Mouse (Mus musculus) midbrain, embryonic 11.5 days (tissue): ENCODE measurements at regions not wholly inside any gene's neighbourhood (a gene's known extent, or its start where the extent isn't known, plus 50 kb on each side); places are given as distances from the start of the nearest gene placed in this dataset.

Experiments used
- ATAC-seq: fragments of 200-750 bp; cut with Nextera tagmentation; 2 replicates; pipeline ENCODE4 v1.8.0; 2017; ENCODE audit warnings: moderate TSS enrichment, moderate library complexity; ENCODE audit not compliant: low FRiP score
- DNase-seq: peaks from one replicate; pipeline ENCODE4 v3.0.0; 2015; ENCODE audit warnings: low spot score; ENCODE audit errors: missing footprints
- H3K27ac ChIP-seq: fragments of 300-500 bp; sonication (generic); 2 replicates; pipeline ENCODE4 v1.5.1; 2014; ENCODE audit warnings: low read depth, low read length
- H3K27me3 ChIP-seq: fragments of 300-500 bp; sonication (generic); 2 replicates; pipeline ENCODE4 v1.6.1; 2014; ENCODE audit warnings: mild to moderate bottlenecking, low read length, moderate library complexity, mixed read lengths; ENCODE audit not compliant: control insufficient read depth, insufficient read depth
- H3K36me3 ChIP-seq: fragments of 300-500 bp; sonication (generic); 2 replicates; pipeline ENCODE4 v1.6.1; 2014; ENCODE audit warnings: mild to moderate bottlenecking, low read length, moderate library complexity, mixed read lengths; ENCODE audit not compliant: control insufficient read depth, insufficient read depth
- H3K4me1 ChIP-seq: fragments of 300-500 bp; sonication (generic); 2 replicates; pipeline ENCODE4 v1.6.1; 2014; ENCODE audit warnings: low read length; ENCODE audit not compliant: control insufficient read depth, insufficient read depth
- H3K4me2 ChIP-seq: fragments of 300-500 bp; sonication (generic); 2 replicates; pipeline ENCODE4 v1.6.1; 2014; ENCODE audit warnings: mild to moderate bottlenecking, moderate library complexity
- H3K4me3 ChIP-seq: fragments of 300-500 bp; sonication (generic); 2 replicates; pipeline ENCODE4 v1.5.1; 2014; ENCODE audit warnings: low read depth, low read length
- H3K9ac ChIP-seq: fragments of 300-500 bp; sonication (generic); 2 replicates; pipeline ENCODE4 v1.6.1; 2014; ENCODE audit warnings: low read length
- H3K9me3 ChIP-seq: fragments of 300-500 bp; sonication (generic); 2 replicates; pipeline ENCODE4 v1.6.1; 2016; ENCODE audit warnings: low read length; ENCODE audit not compliant: control insufficient read depth
- WGBS: fragments of 180-500 bp; shearing (Covaris S2); extraction: QIAGEN DNeasy Blood & Tissue Kit; methylation state at CpG from one replicate; pipeline ENCODE4 v1.1.7; 2014; 5-methylcytosine and 5-hydroxymethylcytosine counted together

GRCm38 (mm10) chr17:88303991-88304390, 136.5 kb upstream of the Foxn2 start:
- H3K4me1 ChIP-seq = no peaks in the 10 kb centered on the region
- no peak overlapping the region for H3K27ac ChIP-seq
- 66% methylated on average over 2 of the region's 2 CpGs for WGBS
- peaks cover 2% of the 10 kb centered on the region; the same call in 1 of the 2 replicates for H3K9me3 ChIP-seq
- no peaks in the 10 kb centered on the region for H3K36me3 ChIP-seq
- H3K4me3 ChIP-seq = no peak overlapping the region
- ATAC-seq (no peak), DNase-seq (no peak)
- no peaks in the 10 kb centered on the region for H3K27me3 ChIP-seq
- no peak overlapping the region for H3K4me2 ChIP-seq
- H3K9ac ChIP-seq = no peak overlapping the region

GRCm38 (mm10) chr17:88305165-88305564, 135.3 kb upstream of the Foxn2 start:
- H3K4me1 ChIP-seq = no peaks in the 10 kb centered on the region
- peaks cover 2% of the 10 kb centered on the region; the same call in 1 of the 2 replicates for H3K9me3 ChIP-seq
- H3K4me3 ChIP-seq = no peak overlapping the region
- no peak overlapping the region for H3K9ac ChIP-seq
- no peak for DNase-seq
- no peak overlapping the region for H3K4me2 ChIP-seq
- ATAC-seq = no peak
- no peak overlapping the region for H3K27ac ChIP-seq
- H3K27me3 ChIP-seq = no peaks in the 10 kb centered on the region
- no peaks in the 10 kb centered on the region for H3K36me3 ChIP-seq
- WGBS = 84% methylated on average over 9 of the region's 9 CpGs

- DNase-seq (no peak), ATAC-seq (no peak)
- WGBS = 61% methylated on average over 9 of the region's 9 CpGs
- Histone ChIP-seq H3K9me3 (peaks cover 2% of the 10 kb centered on the region; the same call in 1 of the 2 replicates), H3K27me3 (no peaks in the 10 kb centered on the region), H3K4me1 (no peaks in the 10 kb centered on the region), H3K27ac (no peak overlapping the region), H3K36me3 (no peaks in the 10 kb centered on the region), H3K9ac (no peak overlapping the region), H3K4me3 (no peak overlapping the region), H3K4me2 (no peak overlapping the region)
These were observed 134.2 kb upstream of the Foxn2 start for GRCm38 (mm10) chr17:88306325-88306724.

GRCm38 (mm10) chr17:88307082-88307481, 133.4 kb upstream of the Foxn2 start:
- WGBS = 36% methylated on average over 4 of the region's 4 CpGs
- Histone ChIP-seq H3K9me3 (peaks cover 2% of the 10 kb centered on the region; the same call in 1 of the 2 replicates), H3K9ac (no peak overlapping the region)

GRCm38 (mm10) chr17:88307826-88308225, 132.7 kb upstream of the Foxn2 start:
- Histone ChIP-seq H3K4me1 (no peaks in the 10 kb centered on the region), H3K27me3 (no peaks in the 10 kb centered on the region), H3K4me2 (no peak overlapping the region), H3K4me3 (no peak overlapping the region), H3K36me3 (no peaks in the 10 kb centered on the region), H3K9ac (no peak overlapping the region), H3K9me3 (peaks cover 2% of the 10 kb centered on the region; the same call in 1 of the 2 replicates), H3K27ac (no peak overlapping the region)
- no peak for ATAC-seq
- WGBS = 93% methylated on average over 9 of the region's 9 CpGs
- no peak for DNase-seq

More at GRCm38 (mm10) chr17:88307082-88307481, 133.4 kb upstream of the Foxn2 start:
- H3K4me1 ChIP-seq = no peaks in the 10 kb centered on the region
- ATAC-seq (no peak), DNase-seq (no peak)
- no peak overlapping the region for H3K4me3 ChIP-seq
- no peaks in the 10 kb centered on the region for H3K27me3 ChIP-seq
- no peaks in the 10 kb centered on the region for H3K36me3 ChIP-seq
- H3K27ac ChIP-seq = no peak overlapping the region
- no peak overlapping the region for H3K4me2 ChIP-seq

- DNase-seq (no peak), ATAC-seq (no peak)
- Histone ChIP-seq H3K9me3 (no peaks in the 10 kb centered on the region), H3K27ac (no peak overlapping the region), H3K4me1 (no peaks in the 10 kb centered on the region), H3K4me2 (no peak overlapping the region), H3K36me3 (no peaks in the 10 kb centered on the region), H3K4me3 (no peak overlapping the region), H3K27me3 (no peaks in the 10 kb centered on the region), H3K9ac (no peak overlapping the region)
- 85% methylated on average over 2 of the region's 2 CpGs for WGBS
These were observed 127.6 kb upstream of the Foxn2 start for GRCm38 (mm10) chr17:88312876-88313275.

- Histone ChIP-seq H3K9ac (no peak overlapping the region), H3K27me3 (peaks cover 6% of the 10 kb centered on the region; the same call in 1 of the 2 replicates), H3K4me2 (no peak overlapping the region), H3K27ac (no peak overlapping the region), H3K9me3 (no peaks in the 10 kb centered on the region), H3K36me3 (no peaks in the 10 kb centered on the region), H3K4me1 (no peaks in the 10 kb centered on the region), H3K4me3 (no peak overlapping the region)
- WGBS = 72% methylated on average over 15 of the region's 15 CpGs
- ATAC-seq (peak; percentile 77), DNase-seq (no peak)
These were observed 124.1 kb upstream of the Foxn2 start for GRCm38 (mm10) chr17:88316213-88316967.

- 80% methylated on average over 5 of the region's 5 CpGs for WGBS
- no peak overlapping the region for H3K4me3 ChIP-seq
- H3K4me1 ChIP-seq = no peaks in the 10 kb centered on the region
- ATAC-seq (no peak), DNase-seq (no peak)
- peaks cover 15% of the 10 kb centered on the region for H3K27me3 ChIP-seq
- no peak overlapping the region for H3K27ac ChIP-seq
- H3K36me3 ChIP-seq = no peaks in the 10 kb centered on the region
- no peak overlapping the region for H3K4me2 ChIP-seq
- H3K9me3 ChIP-seq = no peaks in the 10 kb centered on the region
- no peak overlapping the region for H3K9ac ChIP-seq
These were observed 123.2 kb upstream of the Foxn2 start for GRCm38 (mm10) chr17:88317311-88317710.

- Histone ChIP-seq H3K27me3 (peaks cover 20% of the 10 kb centered on the region), H3K36me3 (no peaks in the 10 kb centered on the region), H3K9ac (no peak overlapping the region), H3K4me3 (no peak overlapping the region), H3K4me1 (no peaks in the 10 kb centered on the region), H3K27ac (no peak overlapping the region), H3K9me3 (no peaks in the 10 kb centered on the region), H3K4me2 (no peak overlapping the region)
- WGBS = 85% methylated on average over 7 of the region's 7 CpGs
- DNase-seq (no peak), ATAC-seq (no peak)
These were observed 122.7 kb upstream of the Foxn2 start for GRCm38 (mm10) chr17:88317806-88318205.
